Mouse (Mus musculus) olfactory bulb, adult 2 months (tissue): Measurements from ENCODE around the gene 1700013G24Rik.

Experiments used
- CTCF ChIP-seq: fragments of 200-500 bp; IDR thresholded peaks from 2 replicates; pipeline ENCODE4 v1.5.1; 2012; ENCODE audit warnings: low read depth, mild to moderate bottlenecking, low read length, moderate library complexity; ENCODE audit not compliant: insufficient read depth
- POLR2A ChIP-seq: fragments of 200-500 bp; IDR thresholded peaks from 2 replicates; pipeline ENCODE4 v1.6.1; 2012; ENCODE audit warnings: mild to moderate bottlenecking, low read depth, low read length, moderate library complexity; ENCODE audit not compliant: insufficient read depth

DNA sequence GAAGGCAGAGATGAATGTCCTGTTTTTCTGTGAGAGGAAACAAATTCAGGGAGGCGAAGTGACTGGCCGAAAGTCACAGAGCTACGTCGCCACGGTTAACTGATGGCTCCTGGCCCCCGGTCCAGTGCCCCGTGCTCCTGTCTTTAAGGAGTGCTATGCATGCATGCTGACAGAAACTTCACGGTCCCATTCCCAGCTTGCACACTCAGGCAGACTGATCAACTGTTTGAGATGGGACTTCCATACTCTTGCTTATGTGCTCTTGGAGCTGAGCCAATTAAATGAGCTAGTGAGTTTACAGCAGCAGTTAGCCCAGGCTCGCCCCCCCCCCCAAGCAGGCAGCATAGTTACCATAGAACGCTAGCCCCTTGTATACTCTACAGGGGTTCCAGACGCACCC is 35.0 kb downstream of the 1700013G24Rik start:
- no peak for TF ChIP-seq CTCF
- TF ChIP-seq POLR2A = no peak
